Mouse (Mus musculus) erythroid progenitor cell, adult 5-6 weeks (primary cell): ENCODE results near the gene Fbxl13. TPM values are rescaled to one million over a fixed set of nuclear protein-coding genes. Genes with fewer than 3 reads are reported as not detected.
A peak's percentile ranks its signal among the peaks of the same experiment; 100 is the strongest.
"Not testable (repeated sequence)": the region's sequence is repeated elsewhere in the genome, so short reads cannot be mapped to it uniquely, and the experiment has no call there.

ENCODE experiments used
- ATAC-seq: replicated peaks from 2 replicates; pipeline ENCODE4 v1.8.0; 2016; ENCODE audit warnings: moderate number of reproducible peaks, mild to moderate bottlenecking, moderate TSS enrichment, inconsistent platforms; ENCODE audit not compliant: poor library complexity, low FRiP score, severe bottlenecking
- total RNA-seq, 2 experiments: library from RNA; stranded (forward) in 1 of 2; stranded (reverse) in 1 of 2; fragments of 150-400 nt in 1 of 2; fragments of 186-747, 209-891 nt in 1 of 2; gene quantifications; 2 replicates each; pipeline versions ENCODE4 v1.2.3 to v1.2.4; 2015 to 2017; ENCODE audit warnings: low replicate concordance in 2 of 2

Fbxl13 gene
- total RNA-seq, 2 experiments from 2014 or later = not detected

- ATAC-seq = peak; percentile 57; the same call in 1 of the 2 replicates
Measured at GRCm38 (mm10) chr5:21658623-21659395, 13.4 kb upstream of the Fbxl13 start.

GRCm38 (mm10) chr5:21658038-21658437 is 12.6 kb upstream of the Fbxl13 start:
- no peak for ATAC-seq

GRCm38 (mm10) chr5:21656912-21657311 is 11.5 kb upstream of the Fbxl13 start:
- ATAC-seq = no peak

- ATAC-seq = no peak
Measured at GRCm38 (mm10) chr5:21651885-21652612, 6.6 kb upstream of the Fbxl13 start.

GRCm38 (mm10) chr5:21650736-21651135 is 5.3 kb upstream of the Fbxl13 start:
- no peak for ATAC-seq

- ATAC-seq = no peak
Measured at GRCm38 (mm10) chr5:21646133-21646491, 678 bp upstream of the Fbxl13 start.

- no peak for ATAC-seq
Measured at GRCm38 (mm10) chr5:21644891-21645438, 469 bp downstream of the Fbxl13 start.

GRCm38 (mm10) chr5:21643606-21644005 is 1.8 kb downstream of the Fbxl13 start:
- no peak for ATAC-seq

- ATAC-seq = no peak
Measured at GRCm38 (mm10) chr5:21640961-21641360, 4.5 kb downstream of the Fbxl13 start.

- ATAC-seq = no peak
Measured at GRCm38 (mm10) chr5:21625916-21626315, 19.5 kb downstream of the Fbxl13 start.

GRCm38 (mm10) chr5:21616450-21617009 is 28.9 kb downstream of the Fbxl13 start:
- no peak for ATAC-seq

- peak; percentile 71 for ATAC-seq
Measured at GRCm38 (mm10) chr5:21614299-21614698, 31.1 kb downstream of the Fbxl13 start.

GRCm38 (mm10) chr5:21610996-21611395 is 34.4 kb downstream of the Fbxl13 start:
- no peak for ATAC-seq

GRCm38 (mm10) chr5:21608311-21609304 is 36.8 kb downstream of the Fbxl13 start:
- ATAC-seq = no peak

GRCm38 (mm10) chr5:21605936-21606335 is 39.5 kb downstream of the Fbxl13 start:
- ATAC-seq = no peak

- ATAC-seq = no peak
Measured at GRCm38 (mm10) chr5:21599961-21600360, 45.5 kb downstream of the Fbxl13 start.

- ATAC-seq = not testable (repeated sequence)
Measured at GRCm38 (mm10) chr5:21599536-21599935, 45.9 kb downstream of the Fbxl13 start.

GRCm38 (mm10) chr5:21593201-21593709 is 52.2 kb downstream of the Fbxl13 start:
- no peak for ATAC-seq

GRCm38 (mm10) chr5:21592106-21592505 is 53.3 kb downstream of the Fbxl13 start:
- ATAC-seq = no peak
